Mouse (Mus musculus): ENCODE results near the gene Polh. TPM values are rescaled to one million over a fixed set of nuclear protein-coding genes. Genes with fewer than 3 reads are reported as not detected.

The Polh gene
- polyA plus RNA-seq, 1 experiment = 5.2 TPM

DNA sequence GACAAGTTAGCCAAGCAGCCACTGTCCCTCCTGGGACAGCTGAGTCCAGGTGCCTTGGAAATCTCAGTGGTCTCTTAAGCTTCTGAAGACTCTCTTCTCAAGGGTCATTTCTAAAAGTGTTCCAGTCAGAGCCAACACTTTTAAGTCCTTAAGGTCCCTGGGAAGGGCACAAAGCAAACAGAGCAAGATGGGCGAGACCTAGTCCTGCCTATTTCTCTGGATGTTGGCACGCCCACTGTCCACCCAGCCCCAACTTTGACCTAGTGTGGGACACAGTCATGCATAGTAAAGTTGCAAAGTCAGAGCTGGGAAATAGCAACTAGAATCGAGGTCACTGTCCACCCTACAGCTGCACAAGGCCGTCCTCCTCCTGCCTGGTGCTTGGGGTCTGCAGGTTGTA is 40.5 kb upstream of the Polh start:
- H3K4me1 ChIP-seq (ENCODE audit: control insufficient read depth, insufficient read depth, insufficient read length) = no peaks in the 10 kb centered on the region; the same call in 1 of the 2 replicates
- H3K27ac ChIP-seq (ENCODE audit: insufficient read depth, low read length) = no peak overlapping the region
- no peaks in the 10 kb centered on the region for H3K27me3 ChIP-seq (ENCODE audit: control insufficient read depth, insufficient read depth, low read length)
- WGBS = 88% methylated on average over 4 of the region's 4 CpGs
- DNase-seq (ENCODE audit: low read depth in 1 of 2, low spot score in 2 of 2) = no peak
- H3K36me3 ChIP-seq (ENCODE audit: control insufficient read depth, insufficient read depth, low read length) = peaks cover 47% of the 10 kb centered on the region
- H3K4me3 ChIP-seq (ENCODE audit: extremely low read depth, insufficient read depth, insufficient read length) = no peak overlapping the region
- TF ChIP-seq CTCF (IDR thresholded peaks at IDR 0.05; ENCODE audit: extremely low read depth, insufficient read depth, insufficient read length, insufficient replicate concordance) (no peak), POLR2A (IDR thresholded peaks at IDR 0.05; ENCODE audit: low read depth, low read length) (no peak)

DNA sequence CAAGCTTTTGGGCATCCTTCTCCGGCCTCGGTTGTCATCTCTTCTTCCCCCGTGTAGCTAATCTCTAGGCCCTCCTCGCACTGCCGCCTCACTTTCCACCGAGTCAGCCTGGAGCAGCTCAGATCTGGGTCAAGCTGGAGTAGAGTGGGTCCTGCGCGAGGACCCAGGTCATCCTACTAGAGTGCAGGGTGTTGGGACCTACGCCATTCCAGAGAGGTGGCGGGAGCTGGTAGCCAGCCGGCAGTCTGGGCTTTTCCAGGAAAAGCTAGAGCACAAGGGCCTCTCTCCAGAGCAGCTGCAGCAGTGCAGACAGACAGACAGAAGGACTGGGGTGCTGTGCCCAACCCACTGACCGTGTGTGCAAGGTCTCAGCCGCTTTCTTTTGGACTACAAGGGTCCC is 39.8 kb upstream of the Polh start:
- H3K27me3 ChIP-seq (ENCODE audit: control insufficient read depth, insufficient read depth, low read length) = no peaks in the 10 kb centered on the region
- no peak overlapping the region for H3K27ac ChIP-seq (ENCODE audit: insufficient read depth, low read length)
- no peak overlapping the region for H3K4me3 ChIP-seq (ENCODE audit: extremely low read depth, insufficient read depth, insufficient read length)
- peaks cover 47% of the 10 kb centered on the region for H3K36me3 ChIP-seq (ENCODE audit: control insufficient read depth, insufficient read depth, low read length)
- DNase-seq (ENCODE audit: low read depth in 1 of 2, low spot score in 2 of 2) = no peak
- TF ChIP-seq CTCF (IDR thresholded peaks at IDR 0.05; ENCODE audit: extremely low read depth, insufficient read depth, insufficient read length, insufficient replicate concordance) (no peak), POLR2A (IDR thresholded peaks at IDR 0.05; ENCODE audit: low read depth, low read length) (no peak)
- H3K4me1 ChIP-seq (ENCODE audit: control insufficient read depth, insufficient read depth, insufficient read length) = no peaks in the 10 kb centered on the region; the same call in 1 of the 2 replicates
- WGBS = 91% methylated on average over 13 of the region's 13 CpGs

DNA sequence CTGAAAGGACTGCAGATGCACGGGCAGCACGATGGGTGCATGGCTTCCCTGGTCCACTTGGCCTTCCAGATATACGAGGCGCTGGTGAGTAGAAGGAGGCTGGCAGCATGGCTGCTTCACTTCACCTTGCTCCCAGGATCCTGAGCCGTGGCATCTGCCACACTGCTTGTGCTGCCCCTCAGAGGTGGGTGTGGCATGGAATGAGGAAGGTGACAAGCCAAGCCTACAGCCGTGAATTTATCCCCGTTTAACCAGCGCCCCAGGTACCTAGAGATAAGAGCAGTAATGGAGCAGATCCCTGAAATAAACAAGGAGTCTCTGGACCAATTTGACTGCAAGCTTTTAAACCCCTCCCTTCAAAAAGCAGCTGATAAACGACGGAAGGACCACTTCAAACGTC is 39.0 kb upstream of the Polh start:
- Histone ChIP-seq H3K27ac (ENCODE audit: insufficient read depth, low read length) (no peak overlapping the region), H3K4me3 (ENCODE audit: extremely low read depth, insufficient read depth, insufficient read length) (no peak overlapping the region), H3K36me3 (ENCODE audit: control insufficient read depth, insufficient read depth, low read length) (peaks cover 54% of the 10 kb centered on the region), H3K27me3 (ENCODE audit: control insufficient read depth, insufficient read depth, low read length) (no peaks in the 10 kb centered on the region), H3K4me1 (ENCODE audit: control insufficient read depth, insufficient read depth, insufficient read length) (no peaks in the 10 kb centered on the region)
- no peak for TF ChIP-seq CTCF (IDR thresholded peaks at IDR 0.05; ENCODE audit: extremely low read depth, insufficient read depth, insufficient read length, insufficient replicate concordance)
- TF ChIP-seq POLR2A (IDR thresholded peaks at IDR 0.05; ENCODE audit: low read depth, low read length) = no peak
- WGBS = 86% methylated on average over 11 of the region's 11 CpGs
- no peak for DNase-seq (ENCODE audit: low read depth in 1 of 2, low spot score in 2 of 2)

DNA sequence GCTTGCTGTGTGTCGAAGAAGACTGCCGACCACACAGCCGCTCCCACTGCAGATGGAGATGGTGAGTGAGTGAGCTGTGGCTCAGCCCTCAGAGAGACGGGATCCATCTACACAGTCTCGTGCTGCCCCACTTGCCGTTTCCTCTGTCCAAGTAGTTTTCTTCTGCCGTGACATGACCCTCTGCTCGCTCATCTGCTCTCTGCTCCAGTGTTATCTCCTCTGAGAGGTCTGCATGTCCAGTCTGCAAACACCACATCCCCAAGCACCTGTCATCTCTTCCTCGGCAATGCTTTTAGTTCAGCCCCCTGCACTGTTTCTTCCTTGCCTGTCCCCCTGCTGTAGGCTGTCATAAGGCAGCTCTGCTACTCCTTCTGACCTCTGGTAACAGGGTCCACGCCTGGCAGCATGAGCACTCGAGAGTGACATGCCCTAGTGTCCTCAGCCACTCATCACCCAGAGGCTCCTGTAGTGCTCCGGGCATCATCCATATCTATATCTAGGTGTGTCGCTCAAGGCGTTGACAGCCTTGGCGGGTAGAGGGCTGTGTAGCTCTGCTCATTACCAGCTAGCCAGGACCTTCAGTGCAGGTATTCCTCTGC is 37.2 kb upstream of the Polh start:
- DNase-seq (ENCODE audit: low read depth in 1 of 2, low spot score in 2 of 2) = no peak
- Histone ChIP-seq H3K27me3 (ENCODE audit: control insufficient read depth, insufficient read depth, low read length) (no peaks in the 10 kb centered on the region), H3K4me3 (ENCODE audit: extremely low read depth, insufficient read depth, insufficient read length) (no peak overlapping the region), H3K4me1 (ENCODE audit: control insufficient read depth, insufficient read depth, insufficient read length) (no peaks in the 10 kb centered on the region), H3K36me3 (ENCODE audit: control insufficient read depth, insufficient read depth, low read length) (peaks cover 52% of the 10 kb centered on the region), H3K27ac (ENCODE audit: insufficient read depth, low read length) (no peak overlapping the region)
- 94% methylated on average over 15 of the region's 15 CpGs for WGBS
- TF ChIP-seq POLR2A (IDR thresholded peaks at IDR 0.05; ENCODE audit: low read depth, low read length) = no peak
- no peak for TF ChIP-seq CTCF (IDR thresholded peaks at IDR 0.05; ENCODE audit: extremely low read depth, insufficient read depth, insufficient read length, insufficient replicate concordance)

DNA sequence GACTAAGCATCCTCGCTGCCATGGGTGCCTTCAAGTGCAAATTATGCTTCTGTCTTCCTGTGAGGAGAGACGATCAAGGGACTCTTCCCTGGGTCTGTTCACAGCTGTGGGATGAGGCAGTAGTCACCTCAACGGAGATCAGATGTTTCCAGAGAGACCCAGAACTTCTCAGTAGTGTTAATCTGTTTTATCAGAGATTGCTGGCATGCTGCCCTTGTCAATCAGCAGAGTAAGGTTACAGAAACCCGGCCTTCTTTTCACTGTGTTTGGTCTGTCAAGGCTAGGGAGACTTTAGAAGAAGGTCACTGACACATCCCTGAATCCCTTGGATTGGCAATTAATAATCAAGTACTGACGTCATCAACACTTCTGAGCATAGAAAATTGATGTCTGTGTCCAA is 35.0 kb upstream of the Polh start:
- Histone ChIP-seq H3K27ac (ENCODE audit: insufficient read depth, low read length) (no peak overlapping the region), H3K4me3 (ENCODE audit: extremely low read depth, insufficient read depth, insufficient read length) (no peak overlapping the region), H3K36me3 (ENCODE audit: control insufficient read depth, insufficient read depth, low read length) (peaks cover 42% of the 10 kb centered on the region), H3K27me3 (ENCODE audit: control insufficient read depth, insufficient read depth, low read length) (no peaks in the 10 kb centered on the region), H3K4me1 (ENCODE audit: control insufficient read depth, insufficient read depth, insufficient read length) (no peaks in the 10 kb centered on the region)
- 84% methylated on average over 5 of the region's 5 CpGs for WGBS
- no peak for TF ChIP-seq CTCF (IDR thresholded peaks at IDR 0.05; ENCODE audit: extremely low read depth, insufficient read depth, insufficient read length, insufficient replicate concordance)
- no peak for DNase-seq (ENCODE audit: low read depth in 1 of 2, low spot score in 2 of 2)

DNA sequence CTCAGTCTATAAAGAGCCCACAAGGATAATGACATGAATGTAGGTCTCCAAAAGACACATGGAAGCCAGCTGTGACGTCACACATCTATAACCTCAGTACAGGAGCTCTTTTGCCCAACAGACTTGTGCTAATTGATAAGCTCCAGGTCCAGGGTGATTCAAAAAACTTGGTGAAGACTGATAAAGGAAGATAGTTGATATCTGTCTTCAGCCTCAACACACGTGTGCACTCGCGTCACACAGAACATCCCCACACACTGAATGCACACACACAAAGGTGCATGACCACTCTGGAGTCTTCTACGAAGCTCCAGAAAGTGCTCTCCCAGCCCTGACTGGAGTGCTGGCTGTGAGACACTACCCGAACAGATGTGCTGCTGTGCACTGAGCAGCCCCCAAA is 34.6 kb upstream of the Polh start:
- no peak overlapping the region for H3K4me3 ChIP-seq (ENCODE audit: extremely low read depth, insufficient read depth, insufficient read length)
- WGBS = 84% methylated on average over 6 of the region's 6 CpGs
- TF ChIP-seq CTCF (IDR thresholded peaks at IDR 0.05; ENCODE audit: extremely low read depth, insufficient read depth, insufficient read length, insufficient replicate concordance) (no peak), POLR2A (IDR thresholded peaks at IDR 0.05; ENCODE audit: low read depth, low read length) (no peak)
- H3K27me3 ChIP-seq (ENCODE audit: control insufficient read depth, insufficient read depth, low read length) = no peaks in the 10 kb centered on the region
- DNase-seq (ENCODE audit: low read depth in 1 of 2, low spot score in 2 of 2) = no peak
- H3K27ac ChIP-seq (ENCODE audit: insufficient read depth, low read length) = no peak overlapping the region
- no peaks in the 10 kb centered on the region for H3K4me1 ChIP-seq (ENCODE audit: control insufficient read depth, insufficient read depth, insufficient read length)
- H3K36me3 ChIP-seq (ENCODE audit: control insufficient read depth, insufficient read depth, low read length) = peaks cover 38% of the 10 kb centered on the region

DNA sequence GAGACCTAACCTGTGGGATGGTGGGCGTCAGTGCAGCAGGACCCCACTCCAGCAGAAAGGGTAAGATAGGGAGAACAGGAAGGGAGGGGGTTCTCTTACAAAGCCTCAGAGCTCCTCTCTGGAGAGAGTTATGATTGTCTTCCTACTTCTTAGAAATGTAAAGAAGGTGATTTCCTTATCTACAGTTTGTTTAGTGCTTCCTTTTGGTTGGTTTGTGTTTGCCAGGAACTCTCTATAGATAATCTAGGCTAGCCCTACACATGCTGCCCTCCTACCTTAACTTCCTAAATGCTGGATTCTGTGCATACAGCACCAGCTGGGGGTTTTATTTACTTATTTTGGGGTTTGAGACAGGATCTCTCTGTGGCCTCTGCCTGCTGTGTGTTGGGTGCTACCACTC is 33.6 kb upstream of the Polh start:
- Histone ChIP-seq H3K27me3 (ENCODE audit: control insufficient read depth, insufficient read depth, low read length) (no peaks in the 10 kb centered on the region), H3K4me1 (ENCODE audit: control insufficient read depth, insufficient read depth, insufficient read length) (no peaks in the 10 kb centered on the region), H3K4me3 (ENCODE audit: extremely low read depth, insufficient read depth, insufficient read length) (no peak overlapping the region), H3K27ac (ENCODE audit: insufficient read depth, low read length) (no peak overlapping the region), H3K36me3 (ENCODE audit: control insufficient read depth, insufficient read depth, low read length) (peaks cover 35% of the 10 kb centered on the region)
- DNase-seq (ENCODE audit: low read depth in 1 of 2, low spot score in 2 of 2) = no peak
- TF ChIP-seq POLR2A (IDR thresholded peaks at IDR 0.05; ENCODE audit: low read depth, low read length) (no peak), CTCF (IDR thresholded peaks at IDR 0.05; ENCODE audit: extremely low read depth, insufficient read depth, insufficient read length, insufficient replicate concordance) (no peak)
- 91% methylated on average over 1 of the region's 1 CpGs for WGBS

All from spleen, adult 2 months (tissue).